Mouse (Mus musculus) liver, embryonic 16.5 days (tissue): ENCODE measurements around the gene Fam240a. TPM values are rescaled to one million over a fixed set of nuclear protein-coding genes. Genes with fewer than 3 reads are reported as not detected.

Experiments
- ATAC-seq: fragments of 200-750 bp; cut with Nextera tagmentation; 2 replicates; pipeline ENCODE4 v1.8.0; 2017; ENCODE audit warnings: low read depth, mild to moderate bottlenecking, moderate number of reproducible peaks, moderate library complexity
- H3K27ac ChIP-seq: fragments of 300-500 bp; sonication (generic); 2 replicates; pipeline ENCODE4 v1.5.1; 2014; ENCODE audit warnings: mild to moderate bottlenecking, low read length
- H3K27me3 ChIP-seq: fragments of 300-500 bp; sonication (generic); 2 replicates; pipeline ENCODE4 v1.6.1; 2014; ENCODE audit warnings: low read depth, low read length, mixed read lengths; ENCODE audit not compliant: control insufficient read depth, insufficient read depth
- H3K36me3 ChIP-seq: fragments of 300-500 bp; sonication (generic); 2 replicates; pipeline ENCODE4 v1.6.1; 2014; ENCODE audit warnings: mild to moderate bottlenecking; ENCODE audit not compliant: control insufficient read depth, insufficient read depth
- H3K4me1 ChIP-seq: fragments of 300-500 bp; sonication (generic); 2 replicates; pipeline ENCODE4 v1.6.1; 2014; ENCODE audit warnings: low read depth, low read length, mixed read lengths; ENCODE audit not compliant: control insufficient read depth
- H3K4me2 ChIP-seq: fragments of 300-500 bp; sonication (generic); 2 replicates; pipeline ENCODE4 v1.6.1; 2014; ENCODE audit warnings: low read depth, low read length, mixed read lengths
- H3K4me3 ChIP-seq: fragments of 300-500 bp; sonication (generic); 2 replicates; pipeline ENCODE4 v1.5.1; 2014; ENCODE audit warnings: low read depth, mild to moderate bottlenecking, low read length
- H3K9ac ChIP-seq: fragments of 300-500 bp; sonication (generic); 2 replicates; pipeline ENCODE4 v1.6.1; 2014; ENCODE audit warnings: low read depth, low read length
- H3K9me3 ChIP-seq: fragments of 300-500 bp; sonication (generic); replicated peaks from 2 replicates; pipeline ENCODE4 v1.6.1; 2016; ENCODE audit warnings: low read length; ENCODE audit not compliant: control insufficient read depth
- WGBS: fragments of 180-500 bp; shearing (Covaris S2); extraction: QIAGEN DNeasy Blood & Tissue Kit; methylation state at CpG from one replicate; pipeline ENCODE4 v1.1.7; 2014; ENCODE audit not compliant: insufficient replicate concordance; 5-methylcytosine and 5-hydroxymethylcytosine counted together
- polyA plus RNA-seq: library from polyadenylated mRNA; unstranded; fragments of >200 nt; fragmentation: Nextera tagmentation; extraction: Ambion mirVana; gene quantifications from 2 replicates; pipeline ENCODE4 v1.2.1, GENCODE M21; 2015

The Fam240a gene
- polyA plus RNA-seq, 1 experiment from 2014 or later, result not detected

GRCm38 (mm10) chr9:110954681-110955445 lies 38.2 kb upstream of the Fam240a start:
- Histone ChIP-seq H3K9ac (no peak overlapping the region), H3K9me3 (no peaks in the 10 kb centered on the region), H3K27me3 (no peaks in the 10 kb centered on the region), H3K4me2 (no peak overlapping the region), H3K4me1 (no peaks in the 10 kb centered on the region), H3K27ac (no peak overlapping the region), H3K36me3 (no peaks in the 10 kb centered on the region), H3K4me3 (no peak overlapping the region)
- 43% methylated on average over 2 of the region's 2 CpGs for WGBS
- ATAC-seq, result no peak

- no peak overlapping the region for H3K27ac ChIP-seq
- no peaks in the 10 kb centered on the region for H3K9me3 ChIP-seq
- peak overlapping the region; percentile 29; the same call in 1 of the 2 replicates for H3K9ac ChIP-seq
- H3K4me3 ChIP-seq, result peak overlapping the region; percentile 53
- H3K4me2 ChIP-seq, result peak overlapping the region; percentile 66
- 2% methylated on average over 44 of the region's 44 CpGs for WGBS
- H3K36me3 ChIP-seq, result no peaks in the 10 kb centered on the region
- ATAC-seq, result peak; percentile 39
- no peaks in the 10 kb centered on the region for H3K4me1 ChIP-seq
- H3K27me3 ChIP-seq, result no peaks in the 10 kb centered on the region
These were observed 37.1 kb upstream of the Fam240a start for GRCm38 (mm10) chr9:110953550-110954461.

GRCm38 (mm10) chr9:110952931-110953549 lies 36.4 kb upstream of the Fam240a start:
- no peaks in the 10 kb centered on the region for H3K27me3 ChIP-seq
- ATAC-seq, result no peak
- H3K4me2 ChIP-seq, result peak overlapping the region; percentile 66
- no peaks in the 10 kb centered on the region for H3K4me1 ChIP-seq
- WGBS, result 34% methylated on average over 5 of the region's 5 CpGs
- H3K9ac ChIP-seq, result no peak overlapping the region; the same call in 1 of the 2 replicates
- H3K27ac ChIP-seq, result no peak overlapping the region
- peak overlapping the region; percentile 53 for H3K4me3 ChIP-seq
- H3K9me3 ChIP-seq, result no peaks in the 10 kb centered on the region
- no peaks in the 10 kb centered on the region for H3K36me3 ChIP-seq

GRCm38 (mm10) chr9:110952398-110952797 lies 35.7 kb upstream of the Fam240a start:
- Histone ChIP-seq H3K4me3 (no peak overlapping the region), H3K9ac (no peak overlapping the region), H3K36me3 (no peaks in the 10 kb centered on the region), H3K4me2 (no peak overlapping the region), H3K9me3 (no peaks in the 10 kb centered on the region), H3K4me1 (no peaks in the 10 kb centered on the region), H3K27ac (no peak overlapping the region), H3K27me3 (peaks cover 2% of the 10 kb centered on the region; the same call in 1 of the 2 replicates)
- 35% methylated on average over 6 of the region's 6 CpGs for WGBS
- ATAC-seq, result no peak

- H3K9me3 ChIP-seq, result no peaks in the 10 kb centered on the region
- peaks cover 6% of the 10 kb centered on the region for H3K27me3 ChIP-seq
- no peaks in the 10 kb centered on the region for H3K36me3 ChIP-seq
- H3K4me2 ChIP-seq, result no peak overlapping the region
- no peaks in the 10 kb centered on the region for H3K4me1 ChIP-seq
- no peak overlapping the region for H3K4me3 ChIP-seq
- ATAC-seq, result no peak
- no peak overlapping the region for H3K27ac ChIP-seq
- no peak overlapping the region for H3K9ac ChIP-seq
- 61% methylated on average over 13 of the region's 13 CpGs for WGBS
These were observed 35.2 kb upstream of the Fam240a start for GRCm38 (mm10) chr9:110951866-110952265.

- 50% methylated on average over 11 of the region's 11 CpGs for WGBS
- Histone ChIP-seq H3K4me1 (no peaks in the 10 kb centered on the region), H3K9me3 (no peaks in the 10 kb centered on the region), H3K27ac (no peak within 1 kb of the TSS), H3K4me2 (no peak within 1 kb of the TSS), H3K36me3 (no peaks in the 10 kb centered on the region), H3K27me3 (peaks cover 11% of the 10 kb centered on the region), H3K9ac (no peak within 1 kb of the TSS), H3K4me3 (no peak within 1 kb of the TSS)
- ATAC-seq, result no peak
These were observed 34.7 kb upstream of the Fam240a start, which contains the start of gene Lrrc2 for GRCm38 (mm10) chr9:110951397-110951796. Lrrc2 (plus strand) TSS chr9:110951545.

- no peaks in the 10 kb centered on the region for H3K4me1 ChIP-seq
- no peaks in the 10 kb centered on the region for H3K36me3 ChIP-seq
- H3K27me3 ChIP-seq, result peaks cover 21% of the 10 kb centered on the region
- H3K4me2 ChIP-seq, result no peak overlapping the region
- 77% methylated on average over 3 of the region's 3 CpGs for WGBS
- no peak for ATAC-seq
- H3K9me3 ChIP-seq, result no peaks in the 10 kb centered on the region
- H3K4me3 ChIP-seq, result no peak overlapping the region
- no peak overlapping the region for H3K9ac ChIP-seq
- H3K27ac ChIP-seq, result no peak overlapping the region
These were observed 33.4 kb upstream of the Fam240a start for GRCm38 (mm10) chr9:110950109-110950508.

- no peaks in the 10 kb centered on the region for H3K9me3 ChIP-seq
- no peak overlapping the region for H3K4me3 ChIP-seq
- no peaks in the 10 kb centered on the region for H3K4me1 ChIP-seq
- ATAC-seq, result no peak
- no peak overlapping the region for H3K9ac ChIP-seq
- no peaks in the 10 kb centered on the region for H3K36me3 ChIP-seq
- 49% methylated on average over 8 of the region's 8 CpGs for WGBS
- peaks cover 28% of the 10 kb centered on the region for H3K27me3 ChIP-seq
- no peak overlapping the region for H3K4me2 ChIP-seq
- H3K27ac ChIP-seq, result no peak overlapping the region
These were observed 32.2 kb upstream of the Fam240a start for GRCm38 (mm10) chr9:110948813-110949310.
